Mouse (Mus musculus): ENCODE results near the gene Klk6. TPM values are rescaled to one million over a fixed set of nuclear protein-coding genes. Genes with fewer than 3 reads are reported as not detected.

The Klk6 gene
- total RNA-seq (2014; rRNA removed) (not detected in 2 replicates), polyA plus RNA-seq (2015; fragmentation: Nextera tagmentation; extraction: Ambion mirVana) (not detected in 2 replicates)

DNA sequence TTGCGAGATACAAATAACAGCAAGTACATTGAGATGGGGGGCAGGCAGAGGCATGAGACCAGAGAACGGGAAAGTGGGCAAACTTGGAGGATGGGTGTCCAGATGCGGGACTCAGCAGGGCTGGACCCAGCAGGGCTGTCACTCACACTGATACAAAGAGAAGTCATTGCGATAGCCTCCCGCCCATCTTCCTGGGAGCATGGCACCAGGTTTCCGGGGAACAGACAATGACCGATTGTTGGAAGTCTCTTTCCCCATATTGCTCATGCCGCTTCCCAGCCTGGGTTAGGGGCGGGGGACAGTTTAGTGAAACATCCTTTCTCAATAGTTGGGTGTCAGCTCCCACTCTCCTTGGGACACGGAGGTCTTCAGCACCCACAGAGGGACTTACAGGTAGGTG, at the start of gene Klk6:
TSS of gene Klk6 (plus strand) at position 301 of the 400 bp plus-strand sequence.
- H3K27me3 ChIP-seq (ENCODE audit: insufficient read depth, low read length): no peaks in the 10 kb centered on the region
- 61% methylated on average over 10 of the region's 10 CpGs for WGBS
- no peak for ATAC-seq

DNA sequence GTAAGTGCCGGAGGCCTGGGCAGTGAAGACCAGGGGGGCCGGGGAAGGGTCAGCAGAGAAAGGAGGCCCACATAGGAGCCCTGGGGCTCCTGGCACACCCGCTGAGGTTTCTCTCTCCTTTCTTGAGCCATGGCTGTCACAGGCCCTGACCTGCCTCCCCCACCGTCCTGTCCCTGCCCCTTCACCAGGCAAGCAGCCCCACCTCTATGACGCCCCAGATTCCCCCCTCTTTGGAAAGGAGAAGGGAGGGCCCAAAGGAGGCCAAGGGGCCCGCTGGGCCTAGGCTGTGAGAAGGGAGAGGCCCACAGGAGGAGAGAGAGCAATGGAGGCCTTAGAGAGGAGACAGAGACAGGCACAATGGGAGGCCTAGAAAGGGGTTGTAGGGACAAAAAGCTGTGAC, 49.5 kb upstream of the Klk6 start:
- H3K36me3 ChIP-seq (ENCODE audit: insufficient read depth, low read length): no peaks in the 10 kb centered on the region
- DNase-seq (ENCODE audit: low spot score) (no peak), ATAC-seq (no peak)
- no peak overlapping the region for H3K4me2 ChIP-seq (ENCODE audit: low read depth, low read length)
- H3K27me3 ChIP-seq (ENCODE audit: insufficient read depth, low read length): no peaks in the 10 kb centered on the region
- no peak overlapping the region for H3K4me3 ChIP-seq (ENCODE audit: low read length)
- no peaks in the 10 kb centered on the region for H3K4me1 ChIP-seq (ENCODE audit: insufficient read depth, low read length)
- no peaks in the 10 kb centered on the region for H3K9me3 ChIP-seq (ENCODE audit: low read length)
- no peak for TF ChIP-seq CTCF (IDR thresholded peaks at IDR 0.05; ENCODE audit: low read depth)
- 37% methylated on average over 6 of the region's 6 CpGs for WGBS
- H3K27ac ChIP-seq: no peak overlapping the region
- no peak overlapping the region for H3K9ac ChIP-seq (replicated peaks; ENCODE audit: low read length)

More for the DNA sequence above, at the start of gene Klk6:
- DNase-seq (ENCODE audit: low spot score): no peak
- no peaks in the 10 kb centered on the region for H3K9me3 ChIP-seq (ENCODE audit: low read length)
- no peaks in the 10 kb centered on the region for H3K4me1 ChIP-seq (ENCODE audit: insufficient read depth, low read length)
- H3K9ac ChIP-seq (replicated peaks; ENCODE audit: low read length): no peak within 1 kb of the TSS
- H3K27ac ChIP-seq: no peak within 1 kb of the TSS
- no peaks in the 10 kb centered on the region for H3K36me3 ChIP-seq (ENCODE audit: insufficient read depth, low read length)
- no peak within 1 kb of the TSS for H3K4me3 ChIP-seq (ENCODE audit: low read length)
- no peak for TF ChIP-seq CTCF (IDR thresholded peaks at IDR 0.05; ENCODE audit: low read depth)
- H3K4me2 ChIP-seq (ENCODE audit: low read depth, low read length): no peak within 1 kb of the TSS

DNA sequence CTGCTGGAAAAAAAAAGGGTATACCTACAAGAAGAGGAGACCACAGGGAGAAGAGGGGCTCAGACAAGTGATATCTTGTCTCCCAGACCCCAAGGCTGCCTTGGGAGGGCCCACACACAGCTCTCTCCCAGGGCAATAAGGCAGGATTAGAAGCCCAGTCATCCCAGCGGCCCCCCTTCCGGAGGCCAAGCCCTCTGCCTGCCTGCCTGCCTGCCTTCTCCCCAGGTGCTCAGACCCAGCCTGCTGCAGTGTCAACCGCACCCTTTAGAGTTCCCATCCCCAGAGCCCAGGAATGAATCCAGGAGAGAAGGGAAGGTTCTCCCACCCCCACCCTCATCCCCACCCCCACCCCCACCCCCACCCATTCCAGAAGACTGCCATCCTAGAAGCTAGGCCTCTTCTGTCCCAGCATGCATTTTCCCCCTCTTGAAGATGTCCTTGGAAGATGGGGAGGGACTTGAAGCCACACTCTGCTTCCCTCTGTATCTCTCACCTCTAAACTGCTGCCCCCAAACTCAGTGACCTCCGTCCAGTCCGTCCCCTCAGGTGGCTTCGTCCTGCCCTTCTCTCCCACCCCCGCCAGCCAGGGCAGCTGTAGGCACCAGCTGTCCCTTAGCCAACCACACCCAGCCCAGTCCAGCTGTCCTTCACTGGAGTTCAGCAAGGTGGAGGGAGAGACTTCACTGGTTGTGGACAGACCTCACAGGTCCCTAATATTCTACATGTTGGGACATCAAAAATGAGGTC, 48.8 kb upstream of the Klk6 start:
- no peaks in the 10 kb centered on the region for H3K36me3 ChIP-seq (ENCODE audit: insufficient read depth, low read length)
- no peak for TF ChIP-seq CTCF (IDR thresholded peaks at IDR 0.05; ENCODE audit: low read depth)
- no peak overlapping the region for H3K9ac ChIP-seq (replicated peaks; ENCODE audit: low read length)
- H3K4me1 ChIP-seq (ENCODE audit: insufficient read depth, low read length): no peaks in the 10 kb centered on the region
- WGBS: 54% methylated on average over 7 of the region's 7 CpGs
- no peak overlapping the region for H3K27ac ChIP-seq
- DNase-seq (ENCODE audit: low spot score): no peak
- H3K4me2 ChIP-seq (ENCODE audit: low read depth, low read length): no peak overlapping the region
- H3K27me3 ChIP-seq (ENCODE audit: insufficient read depth, low read length): no peaks in the 10 kb centered on the region
- ATAC-seq: no peak
- no peaks in the 10 kb centered on the region for H3K9me3 ChIP-seq (ENCODE audit: low read length)
- H3K4me3 ChIP-seq (ENCODE audit: low read length): no peak overlapping the region

DNA sequence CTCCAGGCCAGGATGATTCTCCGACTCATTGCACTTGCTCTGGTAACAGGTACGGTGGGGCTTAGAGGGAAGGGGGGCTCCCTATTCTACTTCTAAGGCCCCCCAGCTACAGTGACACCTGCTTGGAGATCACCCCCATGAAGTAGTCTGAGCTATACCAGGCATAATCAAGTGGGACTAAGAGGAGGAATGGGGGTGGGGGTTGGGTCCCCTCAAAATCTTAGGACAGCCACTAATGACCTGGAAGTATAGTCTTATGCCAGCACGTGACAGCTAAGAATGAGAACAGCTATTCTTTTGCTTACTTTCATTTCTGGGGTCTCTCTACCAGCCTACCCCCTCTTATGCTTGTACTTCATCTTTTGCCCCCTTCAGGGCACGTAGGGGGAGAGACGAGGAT, 47.8 kb upstream of the Klk6 start:
- Histone ChIP-seq H3K9ac (replicated peaks; ENCODE audit: low read length) (no peak overlapping the region), H3K4me2 (ENCODE audit: low read depth, low read length) (no peak overlapping the region), H3K4me3 (ENCODE audit: low read length) (no peak overlapping the region), H3K9me3 (ENCODE audit: low read length) (no peaks in the 10 kb centered on the region), H3K4me1 (ENCODE audit: insufficient read depth, low read length) (no peaks in the 10 kb centered on the region), H3K27ac (no peak overlapping the region), H3K36me3 (ENCODE audit: insufficient read depth, low read length) (no peaks in the 10 kb centered on the region), H3K27me3 (ENCODE audit: insufficient read depth, low read length) (no peaks in the 10 kb centered on the region)
- WGBS: 80% methylated on average over 5 of the region's 5 CpGs
- DNase-seq (ENCODE audit: low spot score): no peak
- ATAC-seq: no peak
- TF ChIP-seq CTCF (IDR thresholded peaks at IDR 0.05; ENCODE audit: low read depth): no peak

DNA sequence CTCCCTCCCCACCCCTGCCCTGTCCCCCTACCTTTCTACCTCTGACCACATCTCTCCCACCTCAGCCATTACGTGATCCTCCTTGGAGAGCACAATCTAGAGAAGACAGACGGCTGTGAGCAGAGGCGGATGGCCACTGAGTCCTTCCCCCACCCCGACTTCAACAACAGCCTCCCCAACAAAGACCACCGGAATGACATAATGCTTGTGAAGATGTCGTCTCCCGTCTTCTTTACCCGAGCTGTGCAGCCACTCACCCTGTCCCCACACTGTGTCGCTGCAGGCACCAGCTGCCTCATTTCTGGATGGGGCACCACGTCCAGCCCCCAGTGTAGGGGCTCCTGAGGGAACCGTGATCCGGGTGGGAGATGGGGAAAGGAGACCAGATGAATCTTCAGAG, 46.9 kb upstream of the Klk6 start:
- 91% methylated on average over 12 of the region's 12 CpGs for WGBS
- DNase-seq (ENCODE audit: low spot score): no peak

DNA sequence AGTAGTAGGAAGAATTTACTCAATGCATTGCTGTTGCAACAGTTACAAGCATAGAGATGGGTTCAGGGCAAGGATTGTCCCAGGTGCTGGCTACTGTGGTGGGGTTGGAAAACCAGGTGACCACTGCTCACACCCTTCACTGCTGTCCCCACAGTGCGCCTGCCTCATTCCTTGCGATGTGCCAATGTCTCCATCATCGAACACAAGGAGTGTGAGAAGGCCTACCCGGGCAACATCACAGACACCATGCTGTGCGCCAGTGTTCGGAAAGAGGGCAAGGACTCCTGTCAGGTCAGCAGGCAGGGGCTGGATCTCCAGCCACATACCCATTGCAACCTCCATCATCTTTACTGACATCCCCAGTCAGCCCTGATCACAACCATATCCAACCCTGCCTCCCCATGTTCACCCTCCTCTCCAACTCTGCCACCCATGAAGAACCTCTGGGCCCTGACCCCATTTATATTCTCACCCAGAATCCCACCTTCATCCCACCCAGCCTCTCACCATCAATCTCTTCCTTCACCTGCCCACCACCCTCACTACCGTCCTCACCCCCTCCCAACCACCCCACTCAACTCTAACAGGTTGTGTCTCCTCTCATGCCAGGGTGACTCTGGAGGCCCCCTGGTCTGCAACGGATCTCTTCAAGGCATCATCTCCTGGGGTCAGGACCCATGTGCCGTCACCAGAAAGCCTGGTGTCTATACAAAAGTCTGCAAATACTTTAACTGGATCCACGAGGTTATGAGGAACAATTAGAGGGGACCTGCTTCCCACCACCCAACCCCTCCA, 45.9 kb upstream of the Klk6 start:
- H3K27me3 ChIP-seq (ENCODE audit: insufficient read depth, low read length): peaks cover 3% of the 10 kb centered on the region; the same call in 1 of the 2 replicates
- DNase-seq (ENCODE audit: low spot score) (no peak), ATAC-seq (no peak)
- WGBS: 88% methylated on average over 10 of the region's 10 CpGs
- peaks cover 5% of the 10 kb centered on the region; the same call in 1 of the 2 replicates for H3K4me1 ChIP-seq (ENCODE audit: insufficient read depth, low read length)
- H3K9ac ChIP-seq (replicated peaks; ENCODE audit: low read length): no peak overlapping the region
- H3K4me3 ChIP-seq (ENCODE audit: low read length): no peak overlapping the region
- no peak overlapping the region for H3K27ac ChIP-seq
- no peak for TF ChIP-seq CTCF (IDR thresholded peaks at IDR 0.05; ENCODE audit: low read depth)
- no peak overlapping the region for H3K4me2 ChIP-seq (ENCODE audit: low read depth, low read length)
- no peaks in the 10 kb centered on the region for H3K36me3 ChIP-seq (ENCODE audit: insufficient read depth, low read length)
- H3K9me3 ChIP-seq (ENCODE audit: low read length): no peaks in the 10 kb centered on the region

More for the DNA sequence above, 46.9 kb upstream of the Klk6 start:
- ATAC-seq: no peak
- Histone ChIP-seq H3K4me3 (ENCODE audit: low read length) (no peak overlapping the region), H3K4me1 (ENCODE audit: insufficient read depth, low read length) (no peaks in the 10 kb centered on the region; the same call in 1 of the 2 replicates), H3K36me3 (ENCODE audit: insufficient read depth, low read length) (no peaks in the 10 kb centered on the region), H3K9me3 (ENCODE audit: low read length) (no peaks in the 10 kb centered on the region), H3K27ac (no peak overlapping the region), H3K4me2 (ENCODE audit: low read depth, low read length) (no peak overlapping the region), H3K9ac (replicated peaks; ENCODE audit: low read length) (no peak overlapping the region), H3K27me3 (ENCODE audit: insufficient read depth, low read length) (no peaks in the 10 kb centered on the region)
- TF ChIP-seq CTCF (IDR thresholded peaks at IDR 0.05; ENCODE audit: low read depth): no peak
